Mouse (Mus musculus): ENCODE measurements around the gene Ciapin1.

Gene Ciapin1

DNA sequence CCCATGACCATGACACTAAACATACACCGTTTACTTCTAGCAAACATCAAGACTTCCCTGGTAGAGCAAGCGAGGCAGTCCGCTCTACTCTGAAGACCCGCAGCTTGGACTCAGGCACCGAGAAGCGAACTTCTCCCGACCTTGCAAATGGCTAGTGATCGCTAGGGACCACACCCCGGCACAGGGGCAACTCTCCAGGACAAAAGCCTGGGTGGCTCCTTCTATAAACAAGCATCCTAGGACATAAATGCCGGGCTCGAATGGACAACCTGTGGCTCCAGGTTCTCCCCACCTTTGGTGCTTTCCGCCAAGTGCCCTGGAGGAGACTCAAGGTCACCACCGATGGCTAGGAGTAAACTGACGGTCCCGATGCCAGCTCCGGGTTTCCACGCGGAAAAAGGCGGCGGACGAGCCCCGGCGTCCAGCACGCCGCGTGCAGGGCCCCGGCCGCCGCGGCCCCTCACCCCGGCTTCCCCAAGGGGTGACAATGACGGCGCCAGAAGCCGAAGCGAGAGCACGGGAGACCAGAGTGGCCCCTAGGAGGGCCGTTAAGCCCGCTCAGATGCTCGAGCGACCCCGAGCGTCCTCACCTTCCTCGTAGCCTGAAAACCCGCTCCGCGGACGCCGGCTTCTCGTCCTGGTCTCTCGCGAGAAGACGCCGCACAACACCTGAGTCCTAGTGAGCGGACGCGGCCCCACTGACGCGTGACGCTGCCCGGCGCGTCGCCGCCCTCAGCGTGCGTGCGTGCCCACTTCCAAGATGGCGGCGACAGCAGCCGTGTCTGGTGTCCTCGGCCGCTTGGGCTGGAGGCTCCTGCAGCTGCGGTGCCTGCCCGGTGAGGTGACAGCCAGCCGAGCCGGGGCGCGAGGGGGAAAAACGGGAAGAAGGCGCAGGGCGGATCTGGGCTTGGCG, at the start of gene Ciapin1, which contains the start of gene Coq9:
Gene Ciapin1 (minus strand): TSS at position 697 of the 913 bp plus-strand sequence.
Gene Coq9 (plus strand): TSS at position 660 of the 913 bp plus-strand sequence.
- peak; percentile 99 for DNase-seq (ENCODE audit: low spot score)

DNA sequence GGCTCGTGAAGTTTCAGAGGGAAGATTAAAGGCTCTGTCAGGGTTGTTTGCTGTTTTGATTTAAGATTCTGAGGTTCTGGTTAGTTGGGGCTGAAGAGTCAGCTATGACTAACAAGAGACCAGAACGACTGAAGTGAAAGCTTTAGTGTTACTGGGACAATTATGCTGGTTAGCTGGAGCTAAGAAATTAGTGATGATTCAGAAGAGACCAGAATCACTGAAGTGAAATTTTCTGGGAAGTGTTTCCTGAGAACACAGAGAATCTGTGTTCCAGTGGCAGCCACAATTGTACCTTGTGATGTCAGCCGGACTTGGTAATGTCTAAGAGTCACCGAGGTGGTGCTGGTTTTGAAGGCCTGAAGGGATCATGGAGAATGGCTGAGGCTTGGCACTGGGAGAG, 42.6 kb upstream of the Ciapin1 start:
- no peak for DNase-seq (ENCODE audit: low spot score)

DNA sequence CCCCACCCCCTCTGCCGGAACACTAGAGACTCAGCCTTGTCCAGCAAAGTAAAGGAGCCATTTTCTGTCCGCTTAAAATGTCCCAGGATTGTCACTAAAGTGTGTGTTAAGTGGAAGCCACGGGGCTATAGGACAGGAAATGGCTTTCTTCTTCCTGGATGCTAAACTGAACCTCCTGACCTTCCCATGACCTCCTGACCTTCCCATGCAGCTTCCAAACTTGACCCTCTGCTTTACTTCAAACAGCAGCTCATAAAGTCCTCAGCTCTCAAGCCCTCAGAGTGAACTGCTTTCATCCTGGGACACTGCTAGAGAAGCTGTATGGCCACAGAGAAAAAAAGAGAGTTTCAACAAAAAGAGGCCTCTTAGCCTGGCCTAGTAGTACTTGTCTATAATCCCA, 38.7 kb upstream of the Ciapin1 start:
- DNase-seq (ENCODE audit: low spot score), result no peak

DNA sequence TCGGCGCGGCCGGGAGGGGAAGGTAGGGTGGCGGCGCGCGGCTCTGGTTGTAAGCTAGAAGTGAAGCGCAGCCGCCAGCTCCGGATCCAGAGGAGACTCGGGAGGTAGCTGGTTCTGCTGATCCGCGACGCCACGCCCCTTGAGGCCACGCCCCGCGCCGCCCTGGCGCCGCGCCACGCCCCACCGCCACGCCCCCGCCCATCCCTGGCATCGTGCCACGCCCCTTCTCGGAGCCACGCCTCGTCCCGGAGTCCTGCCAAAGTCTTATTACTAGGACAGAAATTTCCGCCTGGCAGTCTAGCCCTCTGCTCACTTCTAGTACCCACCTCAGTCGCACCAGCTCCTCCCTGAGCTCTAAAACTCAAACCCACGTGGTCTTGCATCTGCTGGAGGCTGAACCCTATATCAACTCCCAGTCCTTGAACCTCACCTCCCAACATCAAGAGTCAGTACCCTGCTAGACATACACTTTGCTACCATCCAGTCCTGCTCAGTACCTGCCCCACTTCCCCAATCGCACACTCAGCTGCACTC, 38.1 kb upstream of the Ciapin1 start, which contains the start of gene Dok4:
Gene Dok4 (minus strand): TSS at position 134 of the 534 bp plus-strand sequence.
- DNase-seq (ENCODE audit: low spot score), result peak; percentile 91

GRCm38 (mm10) chr8:94875871-94876150, 37.7 kb upstream of the Ciapin1 start:
- no peak for DNase-seq (ENCODE audit: low spot score)

GRCm38 (mm10) chr8:94875096-94875870, 37.1 kb upstream of the Ciapin1 start:
- DNase-seq (ENCODE audit: low spot score), result peak; percentile 59

GRCm38 (mm10) chr8:94874358-94874757, 36.2 kb upstream of the Ciapin1 start:
- peak; percentile 79 for DNase-seq (ENCODE audit: low spot score)

DNA sequence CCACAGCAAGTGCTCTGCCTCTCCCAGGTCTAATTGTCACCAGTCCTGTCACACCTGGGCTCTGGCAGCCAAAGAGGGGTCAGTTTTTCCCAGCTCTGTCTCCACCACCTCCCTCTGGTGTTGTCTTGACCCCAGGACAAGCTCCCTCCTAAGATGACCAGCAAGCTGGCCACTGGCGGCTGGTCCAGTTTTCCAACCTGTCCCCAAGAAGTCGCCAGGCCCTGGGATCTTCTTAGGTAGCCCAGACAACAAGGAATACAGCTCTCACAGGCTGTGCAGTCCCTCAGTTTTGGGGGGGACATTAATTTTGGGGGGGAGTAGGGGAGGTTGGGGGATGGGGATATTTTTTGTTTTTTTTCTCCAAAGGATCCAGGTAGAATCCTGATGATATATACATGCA, 34.4 kb upstream of the Ciapin1 start:
- no peak for DNase-seq (ENCODE audit: low spot score)

- no peak for DNase-seq (ENCODE audit: low spot score)
Measured at GRCm38 (mm10) chr8:94872156-94872555, 34.0 kb upstream of the Ciapin1 start.

- peak; percentile 68 for DNase-seq (ENCODE audit: low spot score)
Measured at GRCm38 (mm10) chr8:94871108-94871894, 33.1 kb upstream of the Ciapin1 start.

- DNase-seq (ENCODE audit: low spot score), result peak; percentile 75
Measured at GRCm38 (mm10) chr8:94870474-94871107, 32.4 kb upstream of the Ciapin1 start.

- DNase-seq (ENCODE audit: low spot score), result no peak
Measured at GRCm38 (mm10) chr8:94870003-94870402, 31.8 kb upstream of the Ciapin1 start.

DNA sequence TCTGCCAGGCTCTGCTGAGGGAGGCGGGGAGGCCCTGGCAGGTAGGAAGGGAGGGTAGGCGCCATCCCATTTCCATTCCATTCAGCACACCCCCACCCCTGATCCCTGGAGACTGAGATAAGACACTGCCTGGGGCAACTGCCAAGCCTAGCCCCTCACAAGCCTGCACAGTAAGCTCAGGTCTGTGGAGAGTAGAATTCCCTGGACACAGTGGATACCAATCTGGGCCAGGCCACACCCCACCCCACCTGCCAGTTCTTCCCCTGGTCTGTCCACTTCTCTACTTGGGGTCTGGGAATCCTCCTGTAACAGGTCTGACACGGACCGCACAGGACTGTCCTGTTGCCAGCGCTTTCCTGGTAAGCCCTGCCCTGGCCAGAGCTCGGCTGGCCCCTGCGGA, 31.0 kb upstream of the Ciapin1 start:
- DNase-seq (ENCODE audit: low spot score), result peak; percentile 63

DNA sequence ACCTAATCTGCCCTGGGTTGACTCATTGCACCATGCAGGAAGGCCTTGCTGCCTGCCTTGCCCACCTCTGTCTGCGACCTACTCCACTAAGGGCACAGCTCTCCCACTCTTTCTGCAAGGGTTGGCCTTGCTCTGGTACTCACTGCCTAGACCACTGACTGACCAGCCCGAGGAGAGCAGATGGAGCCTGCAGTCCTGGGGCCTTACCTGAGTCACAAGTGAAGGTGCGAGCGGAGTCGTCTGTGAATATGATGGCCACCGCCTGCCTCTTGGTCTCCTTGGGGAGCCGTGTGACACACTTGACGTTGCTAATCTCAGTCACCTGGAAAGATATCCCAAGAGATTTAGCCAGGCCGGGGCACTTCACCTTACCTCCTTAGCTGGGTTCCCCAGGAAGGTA, 28.8 kb upstream of the Ciapin1 start:
- DNase-seq (ENCODE audit: low spot score), result no peak

DNA sequence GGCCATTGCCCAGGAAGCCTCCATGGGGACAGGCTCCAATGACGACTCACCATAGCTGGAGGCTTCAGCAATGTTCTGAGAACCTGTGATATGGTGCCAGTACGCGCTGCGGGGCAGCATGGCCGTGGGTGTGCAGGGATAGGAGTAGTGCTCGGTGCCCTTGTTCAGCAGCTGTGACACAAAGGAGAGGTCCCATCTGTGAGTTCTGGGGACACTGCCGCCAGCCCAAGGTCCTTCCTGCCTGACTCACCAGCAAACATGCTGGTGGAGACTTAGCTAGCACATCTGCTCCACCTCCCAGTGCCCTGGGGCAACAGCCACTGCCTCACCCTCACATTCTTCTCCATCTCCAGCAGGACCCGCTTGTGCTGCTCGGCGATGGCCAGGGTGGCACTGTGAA, 27.1 kb upstream of the Ciapin1 start:
- no peak for DNase-seq (ENCODE audit: low spot score)

GRCm38 (mm10) chr8:94863897-94864673, 25.9 kb upstream of the Ciapin1 start:
- DNase-seq (ENCODE audit: low spot score), result peak; percentile 52

- DNase-seq (ENCODE audit: low spot score), result no peak
Measured at GRCm38 (mm10) chr8:94862487-94863220, 24.5 kb upstream of the Ciapin1 start.

DNA sequence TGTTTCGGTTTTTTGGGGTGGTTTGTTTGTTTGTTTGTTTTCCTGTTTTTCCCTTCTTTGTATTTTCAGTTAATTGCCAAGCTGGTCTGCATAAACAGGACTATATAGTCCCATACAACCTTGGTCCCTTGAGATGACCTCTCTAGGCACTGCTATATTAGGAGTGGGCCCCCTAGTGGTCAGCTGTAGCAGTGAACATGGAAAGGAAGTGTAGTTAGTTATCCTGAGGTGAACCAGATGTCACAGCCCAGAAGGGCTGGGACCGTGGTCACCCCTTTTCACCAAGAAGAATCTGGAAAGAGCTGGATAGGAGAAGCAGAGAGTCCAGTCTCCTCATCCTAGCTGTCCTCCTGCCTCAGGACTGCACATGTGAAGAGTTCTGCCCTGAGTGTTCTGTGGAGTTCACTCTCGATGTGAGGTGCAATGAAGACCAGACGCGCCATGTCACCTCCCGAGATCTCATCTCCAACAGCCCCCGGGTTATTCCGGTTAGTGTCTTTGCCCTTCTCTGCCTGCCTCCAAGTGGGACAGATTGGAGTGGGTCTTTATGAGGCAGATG, 23.3 kb upstream of the Ciapin1 start:
- peak; percentile 83 for DNase-seq (ENCODE audit: low spot score)

GRCm38 (mm10) chr8:94857346-94858173, 19.4 kb upstream of the Ciapin1 start, which contains the start of gene Polr2c:
Gene Polr2c, plus strand, starts transcription at chr8:94857450.
- peak; percentile 94 for DNase-seq (ENCODE audit: low spot score)

Measured in MN1 (cell line).